Mouse (Mus musculus) thymus, adult 18-20 months (tissue): ENCODE measurements at regions not wholly inside any gene's neighbourhood (a gene's known extent, or its start where the extent isn't known, plus 50 kb on each side); places are given as distances from the start of the nearest gene placed in this dataset.
A peak's percentile ranks its signal among the peaks of the same experiment; 100 is the strongest.

Experiments
- DNase-seq, 2 experiments: peaks; one replicate each; pipeline ENCODE4 v3.0.0; 2022; ENCODE audit warnings: mixed read lengths in 2 of 2

- DNase-seq, result no peak
These were observed 66.0 kb downstream of the Amer2 start for GRCm38 (mm10) chr14:60439106-60439505.

- DNase-seq, result no peak
These were observed 70.9 kb downstream of the Amer2 start for GRCm38 (mm10) chr14:60443821-60444551.

GRCm38 (mm10) chr14:60444552-60444937, 71.5 kb downstream of the Amer2 start:
- no peak for DNase-seq

DNA sequence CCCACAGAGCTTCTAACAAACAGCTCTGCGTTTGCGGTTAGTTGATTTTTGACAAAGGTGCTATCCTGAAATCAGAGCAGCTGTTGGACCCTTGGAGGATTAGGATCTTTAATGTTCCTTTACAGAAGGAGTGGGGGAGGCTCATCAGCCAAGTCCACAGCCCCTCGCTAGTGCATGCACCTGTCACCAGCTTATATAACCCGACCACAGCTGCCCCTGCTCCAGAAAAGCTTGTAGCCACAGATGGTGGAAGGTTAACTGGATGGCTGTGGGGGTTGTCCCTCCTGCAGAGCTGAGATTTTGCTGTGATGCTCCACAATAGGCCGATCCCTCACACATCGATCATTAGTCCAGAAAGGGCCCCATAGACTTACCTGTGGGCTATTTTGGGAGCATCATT, 73.0 kb downstream of the Amer2 start:
- DNase-seq, result no peak

DNA sequence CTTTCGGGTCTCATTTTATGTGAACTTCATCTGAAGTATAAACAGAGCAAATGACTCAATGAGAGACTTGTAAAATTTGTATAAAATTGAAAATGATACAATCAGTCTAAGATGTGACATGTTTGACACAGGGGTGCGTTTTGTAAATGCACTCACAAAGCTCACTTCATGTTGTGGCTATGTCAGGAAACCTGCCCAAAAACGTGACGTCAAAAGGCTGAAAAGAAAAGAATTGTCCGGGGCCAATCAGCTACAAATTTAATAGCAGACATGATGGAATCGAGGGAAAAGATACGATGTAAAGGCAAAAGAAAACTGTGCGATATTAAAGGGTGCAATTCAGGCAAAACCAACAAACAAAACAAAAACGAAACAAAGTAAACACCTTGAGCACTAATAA, 78.2 kb downstream of the Amer2 start:
- DNase-seq, result no peak

DNA sequence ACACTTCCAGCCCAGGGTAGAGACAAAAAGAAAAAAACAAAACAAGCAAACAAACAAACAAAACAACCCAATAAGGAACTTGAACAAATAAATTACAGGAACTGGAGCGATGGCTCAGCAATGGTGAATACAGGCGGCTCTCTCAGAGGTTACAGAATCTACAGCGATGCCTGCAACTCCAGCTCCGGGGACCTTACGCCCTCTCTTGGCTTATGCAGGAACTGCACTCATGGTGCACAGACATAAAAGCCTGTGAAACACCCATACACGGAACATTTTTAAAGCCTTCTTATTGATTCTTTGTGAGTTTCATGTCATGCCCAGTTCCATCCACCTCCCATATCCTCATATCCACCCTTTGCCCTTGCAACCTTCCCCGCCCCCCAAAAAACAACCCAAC, 78.6 kb downstream of the Amer2 start:
- no peak for DNase-seq

GRCm38 (mm10) chr14:60456767-60457166, 83.7 kb downstream of the Amer2 start:
- no peak for DNase-seq

DNA sequence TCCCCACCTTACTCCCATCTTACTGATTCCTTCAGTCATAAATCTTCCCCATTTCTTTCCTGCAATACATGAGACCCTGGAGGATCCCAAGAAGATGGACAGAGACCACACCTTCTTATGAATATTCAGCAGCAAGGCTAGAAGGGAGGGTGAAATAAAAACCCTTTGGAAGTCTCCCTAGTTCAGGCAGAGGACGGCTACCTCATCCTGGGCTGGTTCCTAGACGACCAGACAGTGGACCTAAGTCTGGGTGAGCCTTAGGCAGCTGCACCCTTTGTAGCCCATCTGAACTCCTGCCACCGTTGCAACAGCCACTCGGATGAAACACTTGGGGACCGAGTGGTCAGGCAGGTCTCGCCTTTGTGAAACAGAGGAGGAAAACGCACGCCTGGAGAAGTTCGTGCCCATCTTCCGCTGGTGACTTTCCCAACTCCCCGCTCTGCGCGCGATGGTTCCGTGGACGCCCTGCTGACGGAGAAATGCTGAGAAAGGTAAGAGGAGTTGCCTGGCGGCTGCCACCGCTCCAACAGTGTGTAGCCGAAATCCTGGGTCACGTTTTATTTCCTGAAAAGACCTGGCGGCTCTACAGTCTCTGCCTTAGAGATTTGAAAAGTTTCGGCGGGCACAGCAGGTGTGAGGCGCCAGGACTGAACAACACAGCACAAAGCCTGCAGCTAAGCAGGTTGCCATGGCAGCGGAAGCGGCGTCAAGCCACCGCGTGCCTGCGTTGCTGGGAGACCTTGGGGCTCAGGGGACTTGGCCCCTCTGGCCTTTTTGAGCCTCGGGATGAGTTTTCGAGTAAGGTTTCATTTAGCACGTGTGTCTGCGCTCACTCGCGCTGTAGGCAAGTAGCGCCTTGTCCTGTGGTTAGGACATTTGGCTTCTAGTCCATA, 112.2 kb downstream of the Amer2 start:
- peak; percentile 42 to 47 for DNase-seq

DNA sequence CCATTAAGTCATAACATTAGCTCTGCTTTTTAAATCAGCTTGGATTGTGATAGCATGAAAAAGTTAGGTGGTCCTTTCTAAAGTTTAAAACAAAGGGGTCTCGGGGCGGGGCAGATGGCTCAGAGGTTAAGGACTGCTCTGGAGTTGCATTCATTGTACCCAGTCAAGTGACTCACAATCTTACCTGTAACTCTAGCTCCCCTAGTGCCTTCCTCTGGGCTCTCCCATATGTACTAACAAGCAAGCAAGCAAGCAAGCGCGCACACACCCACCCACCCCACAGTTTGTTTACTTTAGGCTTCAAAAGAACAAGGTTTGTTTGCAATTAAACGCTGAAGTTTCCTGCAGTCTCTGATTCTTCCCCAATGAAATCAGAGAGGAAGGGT, 112.8 kb downstream of the Amer2 start:
- DNase-seq, result no peak

DNA sequence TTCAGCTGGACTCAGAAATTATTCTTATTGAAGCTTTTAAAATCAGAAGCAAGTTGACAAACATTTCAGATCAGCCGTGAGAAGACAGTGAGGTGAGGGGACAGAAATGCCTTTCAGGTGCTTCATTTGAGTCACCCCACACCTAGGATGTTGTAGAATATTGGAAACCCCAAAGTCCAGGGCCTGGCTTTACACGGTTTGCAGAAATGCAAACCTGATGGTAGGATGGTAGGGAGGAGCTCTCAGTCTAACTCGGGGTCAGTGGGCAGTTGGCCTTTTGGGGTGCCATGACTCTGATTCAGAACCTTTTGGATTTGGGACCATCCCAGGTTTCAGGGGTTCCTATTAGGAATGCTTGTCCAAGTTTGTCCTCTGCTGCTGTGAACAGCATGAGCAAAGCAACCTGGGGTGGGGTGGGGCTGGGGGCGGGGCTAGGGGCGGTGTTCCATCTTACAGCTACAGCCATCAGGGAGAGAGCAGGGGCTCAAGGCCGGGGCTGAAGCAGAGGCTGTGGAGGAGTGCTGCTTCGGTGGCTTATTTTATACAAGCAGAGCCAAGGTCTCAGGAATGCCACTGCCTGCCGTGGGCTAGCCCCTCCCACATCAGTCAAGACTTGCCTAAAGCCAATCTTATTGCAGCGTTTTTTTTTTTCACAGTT, 113.3 kb downstream of the Amer2 start:
- no peak for DNase-seq

DNA sequence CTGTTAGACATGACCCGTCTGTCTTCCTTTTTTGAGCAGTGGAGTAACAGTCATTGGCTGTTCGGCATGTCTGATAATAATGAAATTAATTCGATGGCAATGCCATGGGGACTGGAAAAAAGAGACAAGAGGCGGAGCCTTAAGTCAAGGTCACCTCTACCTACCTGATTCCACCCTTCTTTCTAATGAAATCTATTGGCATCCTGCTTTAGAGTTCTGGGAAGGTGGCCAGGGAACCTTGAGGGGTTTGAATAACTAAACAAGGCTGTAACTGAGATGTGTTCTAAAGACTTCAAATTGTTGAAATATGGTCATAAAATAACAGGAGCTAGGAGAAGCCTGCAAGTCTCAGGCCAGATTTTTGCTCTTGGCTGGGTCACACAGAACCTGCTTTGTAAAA, 116.1 kb downstream of the Amer2 start:
- no peak for DNase-seq

DNA sequence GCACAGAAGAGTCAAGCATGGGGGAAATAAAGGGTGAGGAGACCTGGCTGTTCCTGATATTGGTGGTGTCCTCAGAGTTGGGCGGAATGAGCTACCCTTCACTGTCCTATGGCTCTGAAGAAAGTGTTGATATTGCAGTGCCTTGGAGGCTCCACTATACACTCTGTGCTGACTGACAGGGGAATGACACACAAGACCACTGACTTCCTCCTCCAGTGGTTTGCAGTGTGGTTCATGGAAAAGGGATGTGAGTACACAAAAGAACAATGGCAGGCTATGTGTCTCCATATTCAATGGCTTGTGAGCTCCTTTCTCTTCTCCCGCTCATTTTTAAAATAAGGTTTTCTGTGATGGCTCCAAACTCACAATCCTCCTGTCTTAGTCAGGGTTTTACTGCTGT, 117.8 kb downstream of the Amer2 start:
- DNase-seq, result no peak

DNA sequence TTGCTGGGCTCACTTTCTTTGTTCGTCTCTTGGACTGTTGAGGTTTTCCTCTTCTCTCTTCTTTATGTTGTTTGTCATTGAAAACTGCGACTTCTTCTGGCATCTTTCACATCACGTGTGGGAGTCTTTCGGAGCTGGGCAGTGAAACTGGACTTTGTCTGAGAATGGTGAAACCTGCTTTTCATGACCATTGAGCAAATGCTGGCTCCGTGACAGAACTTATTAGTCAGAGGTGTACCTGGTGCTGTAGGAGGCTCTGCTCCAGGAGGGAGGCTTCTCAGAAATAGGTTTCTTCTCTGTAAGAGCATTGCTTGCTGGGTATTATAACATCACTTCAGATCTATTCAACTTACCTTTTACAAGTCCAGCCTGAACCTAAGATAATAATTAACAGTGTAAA, 122.4 kb downstream of the Amer2 start:
- no peak for DNase-seq

DNA sequence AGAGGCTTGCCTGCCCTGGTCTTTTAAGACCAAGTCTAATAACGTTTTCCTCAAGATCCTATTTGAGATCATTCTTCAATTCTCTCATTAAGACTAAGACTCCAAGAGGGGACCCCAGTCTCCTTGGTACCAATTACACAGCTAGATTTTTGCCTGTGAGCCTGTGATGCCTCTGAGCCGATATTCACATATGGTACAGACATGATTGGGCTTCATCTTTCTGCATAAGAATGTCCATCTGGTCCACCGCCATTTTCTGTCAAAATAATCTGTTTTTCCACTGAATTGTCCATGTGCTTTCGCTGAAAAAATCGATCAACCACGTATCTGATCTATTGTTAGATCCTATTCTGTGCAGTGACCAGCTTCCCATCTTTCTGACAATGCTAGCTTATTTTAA, 129.5 kb downstream of the Amer2 start:
- no peak for DNase-seq

DNA sequence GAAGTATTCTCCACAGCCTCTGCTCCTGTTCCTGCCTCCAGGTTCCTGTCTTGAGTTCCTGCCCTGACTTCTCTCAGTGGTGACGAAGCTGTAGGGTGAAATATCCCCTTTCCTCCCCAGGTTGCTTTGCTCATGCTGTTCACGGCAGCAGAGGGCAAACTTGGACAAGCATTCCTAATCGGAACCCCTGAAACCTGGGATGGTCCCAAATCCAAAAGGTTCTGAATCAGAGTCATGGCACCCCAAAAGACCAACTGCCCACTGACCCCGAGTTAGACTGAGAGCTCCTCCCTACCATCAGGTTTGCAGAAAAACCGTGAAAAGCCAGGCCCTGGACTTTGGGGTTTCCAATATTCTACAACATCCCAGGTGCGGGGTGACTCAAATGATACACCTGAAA, 128.7 kb upstream of the Spata13 start:
- DNase-seq, result no peak

GRCm38 (mm10) chr14:60506296-60506695, 127.5 kb upstream of the Spata13 start:
- no peak for DNase-seq

DNA sequence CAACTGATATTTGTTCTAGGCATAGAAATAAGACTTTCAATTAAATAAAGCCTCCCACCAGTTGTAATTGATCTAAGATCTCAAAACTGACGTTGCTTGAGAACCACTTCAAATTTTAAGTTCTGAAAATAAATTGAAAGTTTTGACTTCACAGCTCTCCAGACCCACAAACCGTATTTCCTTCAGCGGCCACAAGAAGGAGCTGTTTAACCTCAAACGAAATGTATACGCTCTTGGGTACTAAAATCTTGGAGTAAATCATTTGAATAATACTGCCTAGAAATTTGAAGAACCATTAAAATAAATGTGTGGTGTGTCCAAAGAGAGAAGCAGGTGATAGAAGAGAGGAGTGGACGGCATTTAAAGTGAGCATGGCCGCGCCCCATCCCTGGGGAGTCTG, 120.2 kb upstream of the Spata13 start:
- no peak for DNase-seq

GRCm38 (mm10) chr14:60515094-60515786, 118.6 kb upstream of the Spata13 start:
- no peak for DNase-seq

DNA sequence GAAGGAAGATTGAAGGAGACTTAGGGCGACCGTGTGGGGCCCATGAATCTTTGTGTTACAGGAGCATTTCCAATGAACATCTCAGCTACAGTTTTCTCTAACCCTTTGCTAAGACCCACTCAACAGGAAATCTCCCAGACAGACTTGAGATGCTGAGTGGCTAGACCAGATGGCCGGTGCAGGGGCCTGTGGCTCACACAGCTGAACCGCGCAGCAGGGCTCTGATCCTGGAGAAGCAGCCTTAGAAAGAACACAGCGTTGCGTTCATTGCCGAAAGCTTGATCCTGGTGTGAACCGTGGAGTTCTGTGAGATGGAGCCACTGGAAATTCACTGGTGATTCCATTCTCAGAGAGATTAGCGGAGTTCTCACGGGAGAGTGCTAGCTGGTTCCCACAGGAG, 115.9 kb upstream of the Spata13 start:
- no peak for DNase-seq

- no peak for DNase-seq
These were observed 110.8 kb upstream of the Spata13 start for GRCm38 (mm10) chr14:60523010-60523409.

GRCm38 (mm10) chr14:60524869-60525268, 108.9 kb upstream of the Spata13 start:
- no peak for DNase-seq

DNA sequence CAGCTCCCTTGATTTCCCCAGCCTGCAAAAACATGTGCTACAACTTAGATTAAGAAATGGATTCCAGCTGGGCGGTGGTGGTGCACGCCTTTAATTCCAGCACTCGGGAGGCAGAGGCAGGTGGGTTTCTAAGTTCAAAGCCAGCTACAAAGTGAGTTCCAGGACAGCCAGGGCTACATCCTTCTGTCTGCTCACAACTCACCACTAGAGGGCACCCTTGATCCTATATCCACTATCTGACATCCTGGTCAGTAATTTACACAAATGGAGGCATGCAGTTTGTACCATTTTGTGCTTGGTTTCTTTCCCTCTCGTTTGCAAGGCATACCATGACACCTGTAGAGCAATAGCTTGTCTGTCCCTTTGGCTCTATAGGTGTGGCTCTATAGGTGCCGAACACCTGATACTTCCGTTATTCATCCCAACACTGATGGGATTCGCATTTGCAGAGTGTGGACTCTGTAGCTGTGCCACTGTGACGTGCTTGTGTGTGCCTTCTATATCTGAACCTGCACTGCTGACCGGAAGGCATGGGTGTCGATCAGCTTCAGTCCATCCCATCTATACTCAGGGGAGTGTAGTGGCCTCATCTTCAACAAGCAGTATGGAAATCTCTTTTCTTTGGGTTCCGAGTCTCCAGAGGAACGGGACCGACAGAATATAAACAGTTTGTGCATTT, 108.4 kb upstream of the Spata13 start:
- peak in 1 of 2 experiments; percentile 15 for DNase-seq

GRCm38 (mm10) chr14:60525979-60526378, 107.8 kb upstream of the Spata13 start:
- DNase-seq, result no peak
